Mouse (Mus musculus) bone marrow macrophage, adult 2 months (primary cell): ENCODE measurements around the gene Fam124b. TPM values are rescaled to one million over a fixed set of nuclear protein-coding genes. Genes with fewer than 3 reads are reported as not detected.

Source experiments
- H3K27ac ChIP-seq: 2 replicates; pipeline ENCODE4 v1.5.1; 2012; ENCODE audit warnings: low read depth, low read length; ENCODE audit not compliant: insufficient read depth
- H3K4me1 ChIP-seq: 2 replicates; pipeline ENCODE4 v1.6.1; 2012; ENCODE audit warnings: low read length; ENCODE audit not compliant: control insufficient read depth, insufficient read depth
- H3K4me3 ChIP-seq: 2 replicates; pipeline ENCODE4 v1.5.1; 2012; ENCODE audit warnings: mild to moderate bottlenecking, low read length, moderate library complexity; ENCODE audit not compliant: insufficient read depth
- CTCF ChIP-seq: IDR thresholded peaks from 2 replicates; pipeline ENCODE4 v1.5.1; 2012; ENCODE audit warnings: low read depth, mild to moderate bottlenecking, low read length, moderate library complexity
- POLR2A ChIP-seq: IDR thresholded peaks from 2 replicates; pipeline ENCODE4 v1.6.1; 2012; ENCODE audit warnings: mild to moderate bottlenecking, low read depth, low read length, borderline replicate concordance
- polyA plus RNA-seq: library from polyadenylated mRNA; stranded (reverse); fragments of >200 nt; gene quantifications from 2 replicates; pipeline ENCODE4 v1.2.4, GENCODE M21; 2012; ENCODE audit not compliant: missing spikeins, insufficient read depth, insufficient read length

The Fam124b gene
- polyA plus RNA-seq, 1 experiment = not detected

DNA sequence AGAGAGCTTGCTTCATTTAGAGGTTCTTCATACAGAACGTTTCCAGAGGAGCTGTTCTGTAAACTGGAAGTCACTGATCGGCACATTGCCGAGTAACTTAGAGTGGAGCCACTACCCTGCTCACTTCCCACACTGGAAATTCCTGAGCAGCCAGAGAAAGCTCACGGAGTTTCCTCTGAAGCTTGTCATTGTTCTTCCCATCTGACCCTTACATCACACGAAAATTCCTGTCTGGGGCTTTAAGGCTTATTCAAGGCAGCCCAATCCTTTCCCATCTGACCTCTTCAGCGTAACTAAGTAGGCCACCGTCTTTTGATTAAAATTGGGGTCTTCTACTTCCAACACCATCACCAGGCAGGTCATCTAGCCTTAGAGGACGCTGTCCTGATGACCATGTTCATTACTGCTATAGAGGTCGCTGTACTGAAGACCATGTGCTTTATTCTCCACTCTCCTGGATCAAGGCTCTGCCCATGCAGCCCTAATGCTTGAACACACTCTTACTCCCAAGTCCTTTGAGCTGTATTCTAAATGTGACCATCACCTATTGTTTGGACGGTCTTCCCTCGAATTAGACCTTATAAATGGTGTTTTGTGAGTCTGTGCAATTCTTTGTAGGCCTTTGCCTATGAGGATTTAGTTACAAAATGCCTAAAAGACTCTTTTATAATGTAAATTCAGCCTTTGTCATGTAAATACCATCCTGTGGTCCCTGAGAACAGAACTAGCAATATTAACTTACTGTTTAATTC lies 18.9 kb upstream of the Fam124b start:
- H3K4me1 ChIP-seq = no peaks in the 10 kb centered on the region
- H3K27ac ChIP-seq = no peak overlapping the region
- TF ChIP-seq CTCF = no peak
- TF ChIP-seq POLR2A = no peak
- no peak overlapping the region for H3K4me3 ChIP-seq

DNA sequence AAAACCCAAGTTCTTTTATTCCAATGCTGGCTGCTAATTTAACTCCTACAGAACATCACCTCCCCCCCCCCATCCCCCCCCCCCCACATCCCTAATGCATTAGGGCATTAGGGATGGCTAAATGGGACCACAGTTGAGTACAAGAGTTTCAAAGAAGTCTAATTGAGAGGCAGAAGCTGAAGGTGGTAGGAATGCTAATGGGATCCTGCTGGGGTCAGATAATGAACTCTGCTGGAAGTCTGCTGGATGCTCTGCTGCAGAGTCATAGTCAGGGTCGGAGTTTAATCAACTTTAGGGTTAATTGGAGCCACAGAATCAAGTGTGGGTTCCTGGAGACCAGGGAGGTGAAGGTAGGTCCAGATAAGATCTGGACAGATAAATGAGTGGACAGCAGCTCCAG lies 17.9 kb upstream of the Fam124b start:
- no peak for TF ChIP-seq CTCF
- no peak for TF ChIP-seq POLR2A
- Histone ChIP-seq H3K4me3 (no peak overlapping the region), H3K27ac (no peak overlapping the region), H3K4me1 (no peaks in the 10 kb centered on the region)

DNA sequence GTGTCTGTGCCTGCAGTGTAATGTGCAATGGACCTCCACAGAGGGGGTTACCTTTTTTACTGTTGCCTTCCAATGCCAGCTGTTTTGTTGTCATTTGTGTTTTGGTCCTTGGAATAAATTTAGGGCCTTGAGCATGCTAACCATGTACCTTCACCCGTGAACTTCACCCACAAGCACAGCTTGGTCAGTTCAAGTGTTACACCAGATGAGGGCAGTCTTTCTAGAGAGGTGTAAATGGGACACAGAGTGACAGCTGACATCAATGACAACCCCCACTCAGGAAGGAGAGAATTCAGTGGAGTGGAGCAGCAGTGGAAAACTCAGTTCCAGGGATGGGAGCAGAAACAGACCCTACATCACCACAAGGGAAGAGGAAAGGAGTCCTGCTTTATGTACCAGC lies 12.3 kb upstream of the Fam124b start:
- Histone ChIP-seq H3K4me3 (no peak overlapping the region), H3K27ac (no peak overlapping the region), H3K4me1 (no peaks in the 10 kb centered on the region)
- no peak for TF ChIP-seq CTCF
- no peak for TF ChIP-seq POLR2A

DNA sequence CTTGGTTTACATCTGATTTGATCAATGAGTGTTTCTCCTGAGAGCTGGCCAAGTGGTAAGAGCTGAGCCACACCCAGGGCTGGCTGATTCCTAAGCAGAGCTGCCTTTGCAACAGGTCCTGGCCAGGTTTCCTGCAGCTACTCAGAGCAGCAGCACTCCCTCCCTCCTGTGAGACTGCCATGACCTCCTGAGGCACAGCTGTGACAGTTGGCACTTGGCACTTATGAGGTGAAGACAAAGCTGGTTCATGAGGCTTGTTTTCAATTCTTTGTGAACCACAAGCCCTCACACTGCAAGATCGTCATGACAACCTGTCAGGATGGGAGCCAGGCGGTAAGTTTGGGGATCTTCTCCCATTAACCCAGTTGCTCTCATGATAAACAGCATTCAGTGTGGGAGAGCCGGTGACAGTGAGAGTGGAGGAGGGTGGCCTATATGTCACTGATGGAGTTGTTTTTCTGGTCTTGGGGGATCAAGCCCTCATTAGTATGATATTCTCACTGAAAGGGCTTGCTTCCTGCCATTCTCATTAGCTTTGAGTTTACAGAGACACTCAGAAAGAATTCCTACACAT lies 6.7 kb upstream of the Fam124b start:
- Histone ChIP-seq H3K4me3 (no peak overlapping the region), H3K27ac (no peak overlapping the region), H3K4me1 (peaks cover 13% of the 10 kb centered on the region)
- TF ChIP-seq POLR2A = no peak
- no peak for TF ChIP-seq CTCF

DNA sequence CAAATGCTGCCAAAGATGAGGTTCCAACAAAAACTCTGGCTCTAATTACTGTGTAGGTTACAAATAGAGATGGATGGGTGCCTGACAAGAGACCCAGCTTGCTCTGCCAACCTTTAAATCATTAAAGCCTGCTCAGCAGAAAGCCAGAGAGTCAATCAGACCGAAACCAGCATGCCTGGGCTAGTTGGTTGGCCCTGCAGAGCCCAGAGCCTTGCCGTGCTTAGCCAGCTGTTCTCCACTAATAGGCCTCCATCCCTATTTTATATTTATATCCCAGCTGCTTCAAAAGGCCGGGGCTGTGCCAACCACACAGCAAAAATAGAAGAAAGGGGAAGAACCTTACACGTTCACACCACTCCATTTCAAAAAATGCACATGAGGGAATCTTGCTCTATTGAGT lies 2.9 kb upstream of the Fam124b start:
- peak overlapping the region; percentile 63 for H3K27ac ChIP-seq
- no peak for TF ChIP-seq CTCF
- TF ChIP-seq POLR2A = no peak

DNA sequence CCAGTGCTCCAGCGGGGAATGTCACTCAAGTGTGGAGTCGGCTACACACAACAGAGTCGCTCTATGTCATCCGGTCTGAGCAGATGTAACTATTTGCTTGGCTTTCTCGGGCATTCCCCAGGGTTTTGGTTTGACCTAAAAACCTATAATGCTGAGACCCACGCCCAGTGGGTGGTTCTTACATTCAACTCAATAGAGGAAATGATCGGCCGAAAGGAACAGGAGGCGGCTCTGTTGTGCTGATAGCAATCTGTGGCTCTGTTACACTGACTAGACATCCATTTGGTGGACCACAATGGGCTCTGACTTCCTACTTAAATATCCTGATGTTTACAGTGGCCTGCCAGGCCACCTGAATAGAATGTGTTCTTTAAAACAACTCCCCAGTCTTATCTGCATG lies 4.4 kb downstream of the Fam124b start:
- H3K4me3 ChIP-seq = no peak overlapping the region
- H3K4me1 ChIP-seq = peaks cover 5% of the 10 kb centered on the region
- H3K27ac ChIP-seq = no peak overlapping the region
- TF ChIP-seq POLR2A (no peak), CTCF (no peak)

More for the DNA sequence above, 2.9 kb upstream of the Fam124b start:
- Histone ChIP-seq H3K4me3 (no peak overlapping the region), H3K4me1 (peaks cover 17% of the 10 kb centered on the region)

DNA sequence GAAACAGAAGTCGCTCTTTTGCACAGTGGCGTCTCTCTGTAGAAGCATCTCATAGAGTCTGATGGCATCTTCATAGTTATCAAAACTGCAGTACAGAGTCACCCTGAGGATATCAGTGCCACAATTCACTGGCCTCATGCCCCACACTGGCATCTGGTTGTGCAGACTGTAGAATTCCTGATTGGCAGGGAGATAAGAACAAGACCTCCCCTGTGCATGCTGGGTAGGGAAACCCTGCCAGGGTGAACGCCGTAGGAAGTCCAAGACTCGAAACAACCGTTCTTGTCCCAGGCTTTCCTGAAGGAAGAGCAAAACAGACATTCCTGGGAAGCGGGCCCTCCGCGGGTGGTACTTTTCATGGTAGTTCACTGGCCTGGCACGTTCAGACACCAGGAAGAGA lies 5.1 kb downstream of the Fam124b start:
- Histone ChIP-seq H3K4me1 (peaks cover 3% of the 10 kb centered on the region), H3K4me3 (no peak overlapping the region), H3K27ac (no peak overlapping the region)
- TF ChIP-seq POLR2A (no peak), CTCF (no peak)

DNA sequence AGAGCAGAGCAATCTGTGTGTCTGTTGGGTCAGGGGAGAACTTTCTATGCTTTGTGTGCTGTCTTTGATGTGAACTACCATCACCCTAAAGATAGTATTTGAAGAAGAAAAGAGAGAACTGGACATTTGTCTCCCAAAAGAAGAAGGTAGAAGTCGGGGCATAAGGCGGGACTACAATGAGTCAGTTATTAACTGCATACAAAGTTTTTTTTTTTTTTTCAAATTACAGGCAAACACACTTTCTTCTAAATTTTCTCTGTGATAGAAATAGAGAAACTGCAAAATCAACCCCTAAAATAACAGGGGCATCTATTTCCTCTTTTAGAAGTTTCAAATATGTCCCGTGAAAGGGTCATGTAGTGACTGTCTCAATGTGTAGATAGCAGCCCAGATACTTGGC lies 16.0 kb downstream of the Fam124b start:
- H3K4me1 ChIP-seq = peaks cover 5% of the 10 kb centered on the region
- H3K4me3 ChIP-seq = no peak overlapping the region
- no peak overlapping the region for H3K27ac ChIP-seq
- TF ChIP-seq CTCF (no peak), POLR2A (no peak)

DNA sequence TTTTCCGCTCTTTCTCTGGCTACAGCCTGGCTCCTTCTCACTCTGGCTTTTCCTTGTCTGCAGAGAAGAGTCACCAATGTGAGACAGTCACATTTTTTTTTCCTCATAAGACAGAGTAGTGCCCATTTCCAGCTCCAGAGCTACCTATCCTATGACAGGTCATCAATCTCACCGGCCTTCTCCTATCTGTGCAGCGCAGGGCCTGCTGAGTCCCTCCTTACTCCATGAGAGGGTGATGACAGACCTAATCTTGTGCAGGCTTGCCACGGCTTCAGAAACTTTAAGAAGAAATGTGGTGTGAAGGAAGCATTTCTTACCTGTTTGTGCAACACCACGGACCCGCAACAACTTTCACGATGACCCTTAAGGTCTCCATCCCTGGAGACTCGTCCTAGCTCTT lies 25.4 kb downstream of the Fam124b start:
- no peak overlapping the region for H3K27ac ChIP-seq
- peaks cover 7% of the 10 kb centered on the region for H3K4me1 ChIP-seq
- H3K4me3 ChIP-seq = no peak overlapping the region
- TF ChIP-seq POLR2A (no peak), CTCF (no peak)

DNA sequence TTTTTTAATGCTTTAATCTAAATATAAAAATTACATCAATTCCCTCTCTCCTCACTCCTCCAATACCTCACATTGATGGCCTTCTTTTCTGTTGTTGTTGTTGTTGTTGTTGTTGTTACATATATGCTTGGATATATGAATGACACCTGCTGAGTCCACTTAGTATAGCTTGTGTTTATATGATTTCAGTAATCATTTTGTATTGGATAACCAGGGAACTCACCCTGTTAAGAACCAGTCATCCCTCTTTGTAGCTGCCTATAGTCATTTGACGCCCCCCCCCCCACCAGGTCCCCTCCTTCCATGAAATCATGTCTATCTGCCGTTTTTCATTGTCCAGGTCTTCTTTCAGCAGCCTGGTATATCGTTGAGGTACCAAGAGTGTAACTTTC lies 36.9 kb downstream of the Fam124b start:
- Histone ChIP-seq H3K4me1 (peaks cover 7% of the 10 kb centered on the region), H3K4me3 (no peak overlapping the region)
- TF ChIP-seq CTCF = no peak

DNA sequence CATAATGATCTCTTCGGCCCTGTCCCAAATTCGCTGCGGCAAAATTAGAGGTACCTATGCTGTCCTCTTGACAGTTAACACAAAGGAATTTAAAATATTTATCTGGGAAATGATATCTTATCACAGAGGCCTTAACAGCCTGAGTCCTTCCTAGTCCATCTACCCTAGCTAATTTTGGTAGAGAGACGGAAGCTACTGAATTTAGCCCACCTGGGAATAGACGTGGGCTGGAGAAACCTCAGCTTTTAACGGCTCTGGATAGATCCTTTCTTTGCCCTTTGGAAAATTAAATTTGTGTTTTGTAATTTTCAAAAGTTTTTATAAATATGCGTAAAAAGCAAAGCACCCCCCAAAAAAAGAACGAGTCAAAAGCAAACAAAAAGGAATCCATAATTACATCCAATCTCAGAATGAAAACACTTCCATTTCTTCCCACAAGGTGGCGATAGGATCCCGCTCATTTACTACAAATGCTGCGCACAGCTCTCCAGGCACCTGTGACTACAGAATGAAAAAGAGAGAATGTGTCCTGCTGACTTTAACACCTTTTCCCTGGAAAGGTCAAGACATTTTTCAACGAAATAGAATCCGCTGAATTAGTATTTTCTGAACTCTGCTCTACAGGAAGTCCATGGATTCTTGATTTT lies 37.4 kb downstream of the Fam124b start:
- TF ChIP-seq CTCF = no peak
- no peak for TF ChIP-seq POLR2A
- Histone ChIP-seq H3K27ac (no peak overlapping the region), H3K4me3 (no peak overlapping the region), H3K4me1 (peaks cover 7% of the 10 kb centered on the region)

More for the DNA sequence above, 36.9 kb downstream of the Fam124b start:
- H3K27ac ChIP-seq = no peak overlapping the region
